Mouse (Mus musculus) heart, postnatal 25 days (tissue): ENCODE data around the gene Map7. TPM values are rescaled to one million over a fixed set of nuclear protein-coding genes. Genes with fewer than 3 reads are reported as not detected.

ENCODE experiments used
- DNase-seq: peaks from one replicate; pipeline ENCODE4 v3.0.0; 2022; ENCODE audit warnings: low spot score
- intact Hi-C: fragments of 180-260 bp; cut with DNase I; formaldehyde crosslinking; loops from one replicate; pipeline ENCODE4 v1.15.1; 2025
- total RNA-seq, 2 experiments: library from RNA; stranded (reverse); gene quantifications; 2 replicates each; pipeline ENCODE4 v1.2.3; 2021

The Map7 gene
- total RNA-seq: 10 to 100 TPM; 17.4 TPM

- intact Hi-C loops: no loop called here
- no peak for DNase-seq
Observed at GRCm38 (mm10) chr10:20148130-20148772, at the start of gene Map7. TSS of gene Map7 (plus strand) at chr10:20148471.

GRCm38 (mm10) chr10:20101456-20101855 lies 46.8 kb upstream of the Map7 start:
- DNase-seq: no peak
- intact Hi-C loops: loop anchor here (10.0 kb wide), 1 partner anchor 507 kb away; the partner anchor contains the start of gene Ifngr1

- intact Hi-C loops: loop anchor here (10.0 kb wide), 1 partner anchor 510 kb away; the partner anchor contains the start of gene Ifngr1
- peak; percentile 81 for DNase-seq
Observed at GRCm38 (mm10) chr10:20104271-20104931, 43.9 kb upstream of the Map7 start.

GRCm38 (mm10) chr10:20105575-20105974 lies 42.7 kb upstream of the Map7 start:
- intact Hi-C loops: loop anchor here (10.0 kb wide), 1 partner anchor 511 kb away; the partner anchor contains the start of gene Ifngr1
- DNase-seq: no peak

GRCm38 (mm10) chr10:20107031-20107430 lies 41.2 kb upstream of the Map7 start:
- no peak for DNase-seq
- intact Hi-C loops: loop anchor here (2.0 to 10.0 kb wide), 2 partner anchors 16 to 512 kb away; partner anchors contain the start of gene Ifngr1

- intact Hi-C loops: no loop called here
Observed at GRCm38 (mm10) chr10:20111508-20111907, 36.8 kb upstream of the Map7 start.

GRCm38 (mm10) chr10:20112026-20112973 lies 36.0 kb upstream of the Map7 start:
- no peak for DNase-seq
- intact Hi-C loops: no loop called here

More at GRCm38 (mm10) chr10:20111508-20111907, 36.8 kb upstream of the Map7 start:
- DNase-seq: no peak

- no peak for DNase-seq
- intact Hi-C loops: loop anchor here (10.0 kb wide), 1 partner anchor 415 kb away; no protein-coding TSS in a partner anchor
Observed at GRCm38 (mm10) chr10:20119504-20120425, 28.5 kb upstream of the Map7 start.

GRCm38 (mm10) chr10:20121981-20122380 lies 26.3 kb upstream of the Map7 start:
- DNase-seq: no peak
- intact Hi-C loops: loop anchor here (2.0 to 10.0 kb wide), 3 partner anchors 15 to 417 kb away; no protein-coding TSS in a partner anchor

GRCm38 (mm10) chr10:20123401-20123800 lies 24.9 kb upstream of the Map7 start:
- no peak for DNase-seq
- intact Hi-C loops: loop anchor here (2.0 to 10.0 kb wide), 3 partner anchors 17 to 419 kb away; no protein-coding TSS in a partner anchor

GRCm38 (mm10) chr10:20124576-20124975 lies 23.7 kb upstream of the Map7 start:
- DNase-seq: no peak
- intact Hi-C loops: loop anchor here (2.0 to 10.0 kb wide), 3 partner anchors 190 to 420 kb away; partner anchors contain the start of gene Map3k5

- no peak for DNase-seq
- intact Hi-C loops: loop anchor here (2.0 to 10.0 kb wide), 3 partner anchors 190 to 420 kb away; partner anchors contain the start of gene Map3k5
Observed at GRCm38 (mm10) chr10:20125226-20125625, 23.0 kb upstream of the Map7 start.

- no peak for DNase-seq
- intact Hi-C loops: no loop called here
Observed at GRCm38 (mm10) chr10:20132933-20133652, 15.2 kb upstream of the Map7 start.

- DNase-seq: no peak
- intact Hi-C loops: no loop called here
Observed at GRCm38 (mm10) chr10:20135350-20136058, 12.8 kb upstream of the Map7 start.

- intact Hi-C loops: no loop called here
- no peak for DNase-seq
Observed at GRCm38 (mm10) chr10:20136505-20136904, 11.8 kb upstream of the Map7 start.

GRCm38 (mm10) chr10:20141376-20141775 lies 6.9 kb upstream of the Map7 start:
- intact Hi-C loops: no loop called here
- DNase-seq: no peak

- intact Hi-C loops: no loop called here
- no peak for DNase-seq
Observed at GRCm38 (mm10) chr10:20148773-20149120, 476 bp downstream of the Map7 start.
